Mouse (Mus musculus): ENCODE measurements at regions not wholly inside any gene's neighbourhood (a gene's known extent, or its start where the extent isn't known, plus 50 kb on each side); places are given as distances from the start of the nearest gene placed in this dataset.

- no peak for DNase-seq (ENCODE audit: low spot score in 2 of 2)
Observed at GRCm38 (mm10) chr13:51297231-51297880, 111.1 kb upstream of the S1pr3 start.

- no peak for DNase-seq (ENCODE audit: low spot score in 2 of 2)
Observed at GRCm38 (mm10) chr13:51299047-51299760, 109.2 kb upstream of the S1pr3 start.

DNA sequence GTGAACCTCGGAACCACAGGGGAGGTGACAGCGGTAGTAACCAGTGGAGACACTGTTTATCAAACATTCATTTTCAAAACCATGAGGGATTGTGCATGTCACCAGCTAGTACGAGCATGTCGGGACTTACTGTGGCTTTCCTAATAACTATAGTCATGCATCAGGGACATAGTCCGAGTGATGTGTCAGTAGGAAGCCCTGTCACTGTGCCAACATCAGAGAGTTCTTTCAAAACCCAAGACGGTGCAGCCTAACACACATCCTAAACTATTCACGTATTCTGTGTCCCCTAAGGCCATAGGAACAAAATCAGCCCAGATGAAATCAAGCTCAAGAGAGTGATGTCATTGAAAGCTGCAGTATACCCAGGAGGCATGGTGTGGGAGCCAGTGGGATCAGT, 107.0 kb upstream of the S1pr3 start:
- DNase-seq (ENCODE audit: low spot score in 2 of 2) = no peak

GRCm38 (mm10) chr13:51303112-51303511, 105.3 kb upstream of the S1pr3 start:
- DNase-seq (ENCODE audit: low spot score in 2 of 2) = no peak

GRCm38 (mm10) chr13:51304631-51305030, 103.8 kb upstream of the S1pr3 start:
- no peak for DNase-seq (ENCODE audit: low spot score in 2 of 2)

GRCm38 (mm10) chr13:51309446-51309845, 99.0 kb upstream of the S1pr3 start:
- DNase-seq (ENCODE audit: low spot score in 2 of 2) = no peak

- DNase-seq (ENCODE audit: low spot score in 2 of 2) = no peak
Observed at GRCm38 (mm10) chr13:51310041-51310440, 98.4 kb upstream of the S1pr3 start.

DNA sequence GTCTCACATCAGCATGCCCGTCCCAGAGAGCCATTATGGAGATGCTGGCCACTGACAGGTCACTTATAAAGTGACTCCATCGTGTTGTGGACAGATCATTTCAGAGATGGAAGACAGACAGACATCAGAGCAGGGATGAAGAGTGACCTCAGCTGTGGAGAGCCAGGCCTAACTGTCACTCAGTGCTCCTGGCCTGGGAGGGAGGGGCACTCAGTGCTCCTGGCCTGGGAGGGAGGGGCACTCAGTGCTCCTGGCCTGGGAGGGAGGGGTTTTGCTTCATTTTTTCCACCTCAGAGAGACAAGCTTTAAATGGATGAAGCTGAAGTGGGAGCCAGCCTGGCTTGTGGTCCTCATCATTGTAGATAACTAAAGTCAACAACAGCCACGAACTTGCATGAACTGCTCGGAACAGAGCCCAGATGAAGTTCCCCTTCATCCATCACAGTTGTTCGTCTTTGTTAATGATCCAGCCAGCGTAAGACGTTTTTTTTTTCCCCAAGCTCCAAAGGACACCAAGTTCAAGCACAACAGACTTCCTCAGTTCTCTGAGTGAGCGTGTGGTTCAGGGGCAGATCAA, 96.7 kb upstream of the S1pr3 start:
- DNase-seq (ENCODE audit: low spot score in 2 of 2) = no peak

DNA sequence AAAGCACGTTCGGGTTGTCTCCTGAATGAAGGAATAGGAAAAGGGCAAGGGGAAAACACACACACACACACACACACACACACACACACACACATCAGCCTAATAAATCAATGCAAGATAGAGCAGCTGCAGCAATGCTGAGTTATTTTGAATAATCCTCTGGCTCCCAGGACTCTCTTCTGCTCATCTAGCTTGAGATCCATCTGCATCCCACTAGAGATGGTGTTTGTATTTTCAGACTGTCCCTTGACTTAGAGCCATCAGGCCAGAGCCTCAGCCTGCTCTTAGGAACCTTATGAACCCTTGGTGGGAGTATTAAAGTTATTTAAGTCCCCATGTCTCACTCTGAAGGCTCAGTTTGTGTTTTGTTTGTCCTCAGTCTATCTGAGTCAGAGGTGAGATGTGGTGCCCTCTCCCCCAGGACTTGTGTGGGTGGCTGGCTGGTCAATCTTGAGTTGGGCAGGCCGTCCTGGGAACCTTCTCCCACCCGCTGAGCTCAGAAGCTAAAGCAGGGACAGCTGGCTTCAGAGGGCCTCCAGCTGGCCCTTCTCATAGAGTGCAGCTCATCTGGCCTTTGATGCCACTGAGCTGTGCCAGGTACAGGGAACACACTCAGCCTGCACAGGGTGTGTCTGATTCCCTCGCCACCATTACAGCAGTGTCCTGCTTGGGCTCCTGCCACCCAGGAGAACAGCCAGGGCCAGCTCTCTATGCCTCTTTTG, 95.1 kb upstream of the S1pr3 start:
- no peak for DNase-seq (ENCODE audit: low spot score in 2 of 2)

GRCm38 (mm10) chr13:51314541-51314977, 93.9 kb upstream of the S1pr3 start:
- no peak for DNase-seq (ENCODE audit: low spot score in 2 of 2)

DNA sequence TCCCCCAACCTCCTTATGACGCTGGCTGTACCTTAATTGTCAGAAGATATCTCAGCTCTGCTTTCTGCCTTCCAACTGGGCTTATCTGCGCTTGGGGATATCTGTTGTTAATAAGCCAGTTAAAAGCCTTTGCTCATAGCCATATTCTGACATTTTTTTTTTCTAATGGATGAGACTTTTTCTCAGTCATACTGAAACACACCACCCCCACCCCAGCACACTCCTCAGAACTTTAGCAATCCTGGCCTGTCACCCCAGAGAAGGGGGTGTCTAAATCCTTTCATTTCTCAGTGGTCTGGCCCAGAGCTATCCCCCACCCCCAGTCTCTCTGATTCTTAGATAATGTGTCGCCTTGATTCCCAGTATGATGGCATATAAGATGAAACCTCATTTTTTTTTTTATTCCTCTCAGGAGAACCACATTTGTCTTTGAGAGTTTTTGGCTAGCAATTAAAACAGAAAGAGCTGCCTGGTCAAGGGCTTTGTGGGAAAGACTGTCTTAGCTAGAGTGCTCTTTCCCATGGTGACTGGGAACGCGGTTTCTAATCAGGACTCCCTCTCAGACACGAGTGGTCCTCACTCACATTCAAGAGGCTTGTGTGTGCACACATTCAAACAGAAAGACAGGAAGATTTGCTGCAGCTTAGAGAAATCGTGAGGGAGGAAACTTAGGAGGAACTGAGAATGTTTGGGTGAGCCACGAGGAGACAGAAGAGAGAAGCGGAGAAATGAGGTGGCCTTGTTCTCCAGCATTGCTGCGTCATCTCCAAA, 93.2 kb upstream of the S1pr3 start:
- peak in 1 of 2 experiments; percentile 13 for DNase-seq (ENCODE audit: low spot score in 2 of 2)

DNA sequence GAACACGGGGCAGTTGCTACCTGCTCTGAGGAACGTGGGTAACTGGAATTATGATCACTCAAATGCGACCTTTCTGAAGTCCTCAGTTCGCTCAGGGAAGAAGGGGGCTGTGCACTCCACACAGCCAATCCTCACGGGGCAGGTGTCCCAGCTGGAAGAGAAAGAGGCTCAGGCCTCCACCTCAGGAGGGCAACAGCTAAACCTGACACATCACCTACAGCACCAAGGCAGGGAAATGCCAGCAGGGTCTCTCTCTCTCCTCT, 92.7 kb upstream of the S1pr3 start:
- DNase-seq (ENCODE audit: low spot score in 2 of 2) = no peak

- DNase-seq (ENCODE audit: low spot score in 2 of 2) = no peak
Observed at GRCm38 (mm10) chr13:51323058-51323715, 85.3 kb upstream of the S1pr3 start.

DNA sequence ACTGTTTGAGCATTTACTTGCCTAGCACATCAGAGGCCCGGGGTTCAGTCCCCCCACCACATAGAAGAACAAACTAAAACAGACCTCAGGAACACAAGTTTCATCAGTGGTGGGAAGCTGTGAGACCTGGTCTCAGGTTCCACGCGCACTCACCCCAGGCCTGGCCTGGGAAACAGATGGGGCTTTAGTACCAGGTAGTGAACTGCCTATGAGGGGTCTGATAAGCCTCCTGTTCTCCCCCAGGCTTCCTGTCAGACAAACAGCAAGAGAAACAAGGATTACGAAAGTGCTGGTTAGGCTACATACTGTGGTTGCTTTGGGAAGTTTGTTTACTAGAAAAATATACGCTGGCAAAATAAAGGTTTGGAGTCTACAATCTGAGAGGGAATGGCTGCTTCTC, 83.7 kb upstream of the S1pr3 start:
- no peak for DNase-seq (ENCODE audit: low spot score in 2 of 2)

GRCm38 (mm10) chr13:51325298-51325697, 83.1 kb upstream of the S1pr3 start:
- DNase-seq (ENCODE audit: low spot score in 2 of 2) = no peak

GRCm38 (mm10) chr13:51326128-51326527, 82.3 kb upstream of the S1pr3 start:
- no peak for DNase-seq (ENCODE audit: low spot score in 2 of 2)

DNA sequence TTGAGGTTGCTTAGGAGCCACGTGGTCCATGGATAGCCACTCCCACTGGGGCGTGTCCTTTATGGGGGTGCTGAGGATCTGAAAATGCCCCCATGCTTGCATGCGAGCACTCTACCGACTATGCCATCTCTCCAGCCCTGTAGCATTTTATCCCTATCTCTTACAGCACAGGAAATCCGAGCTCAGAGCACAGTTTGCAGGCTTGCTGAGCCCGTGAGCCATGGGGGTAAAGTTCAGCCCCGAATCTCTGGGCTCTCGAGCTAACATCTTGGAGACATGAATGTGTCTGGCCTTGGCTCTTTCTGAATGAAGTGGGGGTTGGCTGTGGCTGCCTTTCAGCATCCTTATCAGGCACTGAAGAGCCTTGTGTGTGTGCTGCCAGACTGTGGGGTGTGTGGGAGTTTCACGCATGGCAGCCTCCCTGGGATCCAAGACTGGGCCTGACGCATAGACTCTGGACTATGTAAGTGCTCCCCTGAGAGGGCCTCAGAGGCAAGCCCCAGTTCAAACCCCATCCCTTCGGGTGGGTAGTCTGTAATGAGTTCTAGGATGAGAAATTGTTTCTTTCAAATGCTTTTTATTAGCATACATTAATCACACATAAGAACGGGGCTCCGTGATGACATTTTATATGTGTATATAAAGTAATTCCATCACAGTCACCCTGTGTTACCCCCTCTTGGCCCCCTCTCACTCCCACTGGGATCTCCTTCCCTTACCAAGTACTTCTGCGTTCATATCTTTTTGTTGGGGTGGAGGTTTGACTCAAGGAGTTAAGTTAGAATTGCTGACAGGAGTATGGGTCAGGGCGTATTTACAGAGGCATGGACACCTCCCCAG, 80.1 kb upstream of the S1pr3 start:
- no peak for DNase-seq (ENCODE audit: low spot score in 2 of 2)

DNA sequence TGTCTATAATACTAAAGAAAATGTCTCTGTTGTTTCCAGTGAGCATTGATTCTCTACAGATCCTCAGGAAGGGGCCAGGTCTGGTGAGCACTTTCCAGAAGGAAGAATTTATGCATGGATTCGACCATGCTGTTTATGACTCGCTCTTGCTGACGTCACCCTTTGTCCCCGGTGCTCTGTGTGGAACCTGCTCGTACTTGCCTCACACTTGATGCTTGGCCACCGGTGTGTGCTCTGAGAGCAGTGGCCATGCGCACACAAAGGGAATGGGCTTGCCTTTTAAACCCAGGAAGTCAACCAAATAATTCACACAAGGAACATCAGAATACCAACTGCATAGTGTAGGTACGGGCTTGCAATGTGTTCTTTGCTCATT, 79.5 kb upstream of the S1pr3 start:
- DNase-seq (ENCODE audit: low spot score in 2 of 2) = no peak

GRCm38 (mm10) chr13:51329717-51330116, 78.7 kb upstream of the S1pr3 start:
- DNase-seq (ENCODE audit: low spot score in 2 of 2) = no peak

DNA sequence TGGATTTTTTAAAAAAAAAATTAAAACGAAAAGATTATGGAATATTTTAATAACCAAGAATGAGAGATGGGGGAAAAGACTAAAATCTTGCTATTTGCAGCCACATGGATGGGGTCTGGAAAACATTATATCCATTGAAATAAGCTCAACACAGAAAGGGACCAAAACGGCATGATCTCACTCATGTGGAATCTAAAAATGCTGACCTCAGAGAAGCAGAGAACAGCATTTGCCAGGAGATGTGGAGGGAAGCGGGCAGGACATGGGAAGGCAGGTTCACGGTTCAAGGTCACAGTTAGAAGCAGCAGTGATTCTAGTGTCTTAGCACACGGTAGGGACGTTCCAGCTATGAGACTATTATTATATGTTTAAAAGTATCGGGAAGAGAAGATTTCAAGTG, 76.2 kb upstream of the S1pr3 start:
- DNase-seq (ENCODE audit: low spot score in 2 of 2) = no peak

GRCm38 (mm10) chr13:51333481-51333880, 75.0 kb upstream of the S1pr3 start:
- DNase-seq (ENCODE audit: low spot score in 2 of 2) = no peak

Measured in natural killer cell, adult 2 months (primary cell).